Mouse (Mus musculus) forebrain, embryonic 11.5 days (tissue): Measurements from ENCODE around the gene Fxyd7. TPM values are rescaled to one million over a fixed set of nuclear protein-coding genes. Genes with fewer than 3 reads are reported as not detected.

Experiments
- ATAC-seq: fragments of 200-750 bp; cut with Nextera tagmentation; replicated peaks from 2 replicates; pipeline ENCODE4 v1.8.0; 2017; ENCODE audit warnings: moderate TSS enrichment; ENCODE audit not compliant: low FRiP score
- DNase-seq: peaks from one replicate; pipeline ENCODE4 v3.0.0-alpha.2; 2017; ENCODE audit warnings: low spot score
- H3K27ac ChIP-seq: fragments of 300-500 bp; sonication (generic); 2 replicates; pipeline ENCODE4 v1.5.1; 2014; ENCODE audit warnings: low read depth, low read length
- H3K27me3 ChIP-seq: fragments of 300-500 bp; sonication (generic); 2 replicates; pipeline ENCODE4 v1.6.1; 2014; ENCODE audit warnings: mild to moderate bottlenecking, low read length, mixed read lengths; ENCODE audit not compliant: control insufficient read depth, insufficient read depth
- H3K36me3 ChIP-seq: fragments of 300-500 bp; sonication (generic); 2 replicates; pipeline ENCODE4 v1.6.1; 2014; ENCODE audit warnings: mild to moderate bottlenecking, low read length, moderate library complexity, mixed read lengths; ENCODE audit not compliant: control insufficient read depth, insufficient read depth
- H3K4me1 ChIP-seq: fragments of 300-500 bp; sonication (generic); replicated peaks from 2 replicates; pipeline ENCODE4 v1.6.1; 2014; ENCODE audit warnings: low read length, mixed read lengths; ENCODE audit not compliant: control insufficient read depth, insufficient read depth
- H3K4me2 ChIP-seq: fragments of 300-500 bp; sonication (generic); 2 replicates; pipeline ENCODE4 v1.6.1; 2014; ENCODE audit warnings: low read depth, mild to moderate bottlenecking, low read length, moderate library complexity, mixed read lengths; ENCODE audit not compliant: severe bottlenecking
- H3K4me3 ChIP-seq: fragments of 300-500 bp; sonication (generic); 2 replicates; pipeline ENCODE4 v1.5.1; 2014; ENCODE audit warnings: low read depth, low read length
- H3K9ac ChIP-seq: fragments of 300-500 bp; sonication (generic); 2 replicates; pipeline ENCODE4 v1.6.1; 2014; ENCODE audit warnings: low read length
- H3K9me3 ChIP-seq: fragments of 300-500 bp; sonication (generic); 2 replicates; pipeline ENCODE4 v1.6.1; 2016; ENCODE audit warnings: low read length, mixed read lengths; ENCODE audit not compliant: control insufficient read depth
- WGBS: fragments of 180-500 bp; shearing (Covaris S2); extraction: QIAGEN DNeasy Blood & Tissue Kit; methylation state at CpG from one replicate; pipeline ENCODE4 v1.1.7; 2014; 5-methylcytosine and 5-hydroxymethylcytosine counted together
- polyA plus RNA-seq: library from polyadenylated mRNA; unstranded; fragments of >200 nt; fragmentation: Nextera tagmentation; extraction: Ambion mirVana; gene quantifications from 2 replicates; pipeline ENCODE4 v1.2.1, GENCODE M21; 2014

Gene Fxyd7
- polyA plus RNA-seq, 1 experiment from 2014 or later, result 4.1 TPM

- Histone ChIP-seq H3K9ac (no peak overlapping the region), H3K4me3 (no peak overlapping the region), H3K27ac (no peak overlapping the region), H3K4me1 (0 out of 2 replicates have a peak, but pooled peaks cover 3% of the 10 kb centered on the region), H3K9me3 (no peaks in the 10 kb centered on the region), H3K4me2 (no peak overlapping the region), H3K27me3 (no peaks in the 10 kb centered on the region), H3K36me3 (no peaks in the 10 kb centered on the region)
- ATAC-seq (no peak), DNase-seq (no peak)
- 38% methylated on average over 1 of the region's 1 CpGs for WGBS
Observed at GRCm38 (mm10) chr7:31081106-31081505, 29.8 kb upstream of the Fxyd7 start.

- 0 out of 2 replicates have a peak, but pooled peaks cover 3% of the 10 kb centered on the region for H3K4me1 ChIP-seq
- H3K27me3 ChIP-seq, result no peaks in the 10 kb centered on the region
- H3K36me3 ChIP-seq, result no peaks in the 10 kb centered on the region
- ATAC-seq, result no peak
- no peaks in the 10 kb centered on the region for H3K9me3 ChIP-seq
- 45% methylated on average over 3 of the region's 3 CpGs for WGBS
- DNase-seq, result no peak
- no peak overlapping the region for H3K4me2 ChIP-seq
- no peak overlapping the region for H3K27ac ChIP-seq
- no peak overlapping the region for H3K4me3 ChIP-seq
- H3K9ac ChIP-seq, result no peak overlapping the region
Observed at GRCm38 (mm10) chr7:31080611-31081010, 29.3 kb upstream of the Fxyd7 start.

DNA sequence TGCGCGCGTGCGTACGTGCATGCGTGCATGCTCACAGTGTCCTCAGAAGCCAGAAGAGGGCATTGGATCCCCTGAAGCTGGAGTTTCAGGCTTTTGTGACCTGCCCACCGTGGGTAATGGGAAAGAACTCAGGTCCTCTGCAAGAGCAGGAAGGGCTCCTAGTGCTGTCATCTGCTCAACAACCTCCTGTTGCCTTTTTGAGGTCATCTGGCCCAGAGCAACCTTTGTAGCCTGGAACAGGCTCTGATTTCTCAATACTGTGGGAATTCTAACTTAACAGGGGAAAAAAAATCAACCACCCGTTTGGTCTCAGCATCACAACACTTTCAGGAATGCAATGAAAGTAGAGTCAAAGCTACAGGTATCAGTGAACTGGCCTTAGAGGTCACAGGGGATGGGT is 28.4 kb upstream of the Fxyd7 start:
- Histone ChIP-seq H3K9ac (no peak overlapping the region), H3K4me1 (no peaks in the 10 kb centered on the region), H3K27ac (no peak overlapping the region), H3K4me2 (no peak overlapping the region), H3K9me3 (no peaks in the 10 kb centered on the region), H3K4me3 (no peak overlapping the region), H3K27me3 (no peaks in the 10 kb centered on the region), H3K36me3 (no peaks in the 10 kb centered on the region)
- ATAC-seq (no peak), DNase-seq (no peak)
- WGBS, result 87% methylated on average over 8 of the region's 8 CpGs

DNA sequence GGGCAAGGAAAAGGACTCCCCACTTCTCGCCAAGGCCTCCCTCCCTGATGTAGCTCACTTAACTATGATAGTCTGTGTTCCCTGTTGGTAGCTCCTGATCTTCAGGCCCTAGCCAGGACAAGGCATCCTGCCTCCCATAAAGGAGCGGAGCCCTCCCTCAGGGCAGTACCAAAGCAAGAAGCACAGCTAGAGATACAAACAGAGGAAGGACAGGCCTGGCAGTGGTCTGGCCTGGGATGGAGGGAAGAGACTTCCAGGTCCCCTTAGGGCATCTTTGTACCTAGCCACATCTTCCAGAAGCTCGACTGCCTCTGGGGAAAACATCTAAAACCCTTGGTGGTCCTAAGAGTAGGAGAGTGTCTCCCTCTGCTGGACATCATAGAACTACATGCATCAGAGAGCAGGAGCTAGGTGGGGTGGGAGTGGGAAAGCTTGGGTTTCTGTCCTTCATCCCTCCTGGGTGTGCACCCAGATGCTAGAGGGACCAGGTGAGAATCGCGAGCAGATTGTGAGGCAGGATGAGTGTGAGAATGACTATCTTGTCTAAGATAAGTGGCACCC is 26.7 kb upstream of the Fxyd7 start:
- H3K4me2 ChIP-seq, result no peak overlapping the region
- no peak overlapping the region for H3K4me3 ChIP-seq
- no peak overlapping the region for H3K27ac ChIP-seq
- 44% methylated on average over 5 of the region's 5 CpGs for WGBS
- no peak overlapping the region for H3K9ac ChIP-seq
- DNase-seq (no peak), ATAC-seq (peak; percentile 39; the same call in 1 of the 2 replicates)
- H3K27me3 ChIP-seq, result no peaks in the 10 kb centered on the region
- no peaks in the 10 kb centered on the region for H3K4me1 ChIP-seq
- no peaks in the 10 kb centered on the region for H3K36me3 ChIP-seq
- no peaks in the 10 kb centered on the region for H3K9me3 ChIP-seq

DNA sequence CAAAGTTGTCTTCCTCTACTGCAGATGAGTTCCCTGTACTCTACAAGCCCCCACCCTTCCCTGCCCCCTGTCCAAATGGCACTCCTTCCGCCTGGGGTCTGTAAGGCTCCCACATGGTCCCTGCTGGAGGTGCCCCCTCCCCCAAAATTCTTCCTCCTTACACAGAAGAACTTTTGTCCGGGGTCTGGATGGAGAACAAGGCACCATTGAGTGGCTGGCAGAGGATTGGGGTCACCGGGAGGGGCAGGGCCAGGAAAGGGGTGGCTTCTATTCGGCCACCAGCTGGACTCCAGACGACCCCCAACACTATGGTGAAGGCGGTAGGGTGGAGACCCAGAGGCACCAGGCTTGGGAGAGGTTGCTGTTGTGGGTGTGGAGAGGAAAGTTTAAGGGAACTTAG is 26.2 kb upstream of the Fxyd7 start:
- H3K9ac ChIP-seq, result no peak overlapping the region
- no peak overlapping the region for H3K4me3 ChIP-seq
- H3K4me2 ChIP-seq, result no peak overlapping the region
- no peaks in the 10 kb centered on the region for H3K4me1 ChIP-seq
- H3K36me3 ChIP-seq, result no peaks in the 10 kb centered on the region
- no peaks in the 10 kb centered on the region for H3K9me3 ChIP-seq
- no peaks in the 10 kb centered on the region for H3K27me3 ChIP-seq
- ATAC-seq (no peak), DNase-seq (no peak)
- WGBS, result 55% methylated on average over 6 of the region's 6 CpGs
- H3K27ac ChIP-seq, result no peak overlapping the region

- DNase-seq, result no peak
- Histone ChIP-seq H3K36me3 (no peaks in the 10 kb centered on the region), H3K4me1 (no peaks in the 10 kb centered on the region), H3K9ac (no peak within 1 kb of the TSS), H3K4me3 (no peak within 1 kb of the TSS), H3K27ac (no peak within 1 kb of the TSS), H3K4me2 (no peak within 1 kb of the TSS), H3K27me3 (no peaks in the 10 kb centered on the region), H3K9me3 (no peaks in the 10 kb centered on the region)
- ATAC-seq, result no peak
- 67% methylated on average over 5 of the region's 5 CpGs for WGBS
Observed at GRCm38 (mm10) chr7:31076492-31076891, 25.2 kb upstream of the Fxyd7 start, which contains the start of gene Fxyd3. Gene Fxyd3, minus strand, starts transcription at chr7:31076704.

GRCm38 (mm10) chr7:31074713-31075069 is 23.4 kb upstream of the Fxyd7 start:
- no peak overlapping the region for H3K4me2 ChIP-seq
- WGBS, result 77% methylated on average over 5 of the region's 5 CpGs
- no peak overlapping the region for H3K27ac ChIP-seq
- no peaks in the 10 kb centered on the region for H3K27me3 ChIP-seq
- no peaks in the 10 kb centered on the region for H3K36me3 ChIP-seq
- DNase-seq (no peak), ATAC-seq (no peak)
- no peaks in the 10 kb centered on the region for H3K4me1 ChIP-seq
- H3K4me3 ChIP-seq, result no peak overlapping the region
- no peaks in the 10 kb centered on the region for H3K9me3 ChIP-seq
- H3K9ac ChIP-seq, result no peak overlapping the region

- no peaks in the 10 kb centered on the region for H3K27me3 ChIP-seq
- H3K27ac ChIP-seq, result no peak overlapping the region
- H3K4me3 ChIP-seq, result no peak overlapping the region
- WGBS, result 68% methylated on average over 7 of the region's 7 CpGs
- no peak overlapping the region for H3K4me2 ChIP-seq
- H3K4me1 ChIP-seq, result no peaks in the 10 kb centered on the region
- DNase-seq (no peak), ATAC-seq (no peak; the same call in 1 of the 2 replicates)
- H3K9ac ChIP-seq, result no peak overlapping the region
- no peaks in the 10 kb centered on the region for H3K9me3 ChIP-seq
- H3K36me3 ChIP-seq, result no peaks in the 10 kb centered on the region
Observed at GRCm38 (mm10) chr7:31074061-31074712, 22.9 kb upstream of the Fxyd7 start.

- ATAC-seq (no peak), DNase-seq (no peak)
- Histone ChIP-seq H3K4me3 (no peak overlapping the region), H3K4me2 (no peak overlapping the region), H3K9me3 (no peaks in the 10 kb centered on the region), H3K27me3 (no peaks in the 10 kb centered on the region), H3K27ac (no peak overlapping the region), H3K36me3 (no peaks in the 10 kb centered on the region), H3K4me1 (no peaks in the 10 kb centered on the region), H3K9ac (no peak overlapping the region)
Observed at GRCm38 (mm10) chr7:31073546-31073945, 22.3 kb upstream of the Fxyd7 start.
